Mouse (Mus musculus) forebrain, embryonic 16.5 days (tissue): ENCODE data around the gene Slc39a9. TPM values are rescaled to one million over a fixed set of nuclear protein-coding genes. Genes with fewer than 3 reads are reported as not detected.

ENCODE experiments used
- ATAC-seq: fragments of 200-750 bp; cut with Nextera tagmentation; 2 replicates; pipeline ENCODE4 v1.8.0; 2017; ENCODE audit warnings: mild to moderate bottlenecking, moderate library complexity
- H3K27ac ChIP-seq: fragments of 300-500 bp; sonication (generic); 2 replicates; pipeline ENCODE4 v1.5.1; 2014; ENCODE audit warnings: low read length, control low read depth
- H3K27me3 ChIP-seq: fragments of 300-500 bp; sonication (generic); replicated peaks from 2 replicates; pipeline ENCODE4 v1.6.1; 2014; ENCODE audit warnings: low read length; ENCODE audit not compliant: control insufficient read depth, insufficient read depth
- H3K36me3 ChIP-seq: fragments of 300-500 bp; sonication (generic); 2 replicates; pipeline ENCODE4 v1.6.1; 2014; ENCODE audit not compliant: control insufficient read depth, insufficient read depth
- H3K4me1 ChIP-seq: fragments of 300-500 bp; sonication (generic); replicated peaks from 2 replicates; pipeline ENCODE4 v1.6.1; 2014; ENCODE audit warnings: low read length; ENCODE audit not compliant: control insufficient read depth, insufficient read depth
- H3K4me2 ChIP-seq: fragments of 300-500 bp; sonication (generic); 2 replicates; pipeline ENCODE4 v1.6.1; 2014; ENCODE audit warnings: mild to moderate bottlenecking, low read length, control low read depth
- H3K4me3 ChIP-seq: fragments of 300-500 bp; sonication (generic); replicated peaks from 2 replicates; pipeline ENCODE4 v1.5.1; 2014; ENCODE audit warnings: mild to moderate bottlenecking, low read length, control low read depth
- H3K9ac ChIP-seq: fragments of 300-500 bp; sonication (generic); replicated peaks from 2 replicates; pipeline ENCODE4 v1.6.1; 2014; ENCODE audit warnings: low read depth, low read length, control low read depth
- H3K9me3 ChIP-seq: fragments of 300-500 bp; sonication (generic); 2 replicates; pipeline ENCODE4 v1.6.1; 2016; ENCODE audit warnings: low read length; ENCODE audit not compliant: control insufficient read depth
- WGBS: fragments of 180-500 bp; shearing (Covaris S2); extraction: QIAGEN DNeasy Blood & Tissue Kit; methylation state at CpG from one replicate; pipeline ENCODE4 v1.1.7; 2014; 5-methylcytosine and 5-hydroxymethylcytosine counted together
- polyA plus RNA-seq: library from polyadenylated mRNA; unstranded; fragments of >200 nt; fragmentation: Nextera tagmentation; extraction: Ambion mirVana; gene quantifications from 2 replicates; pipeline ENCODE4 v1.2.1, GENCODE M21; 2015

Slc39a9 gene
- polyA plus RNA-seq, 1 experiment from 2014 or later, result 30.6 TPM

DNA sequence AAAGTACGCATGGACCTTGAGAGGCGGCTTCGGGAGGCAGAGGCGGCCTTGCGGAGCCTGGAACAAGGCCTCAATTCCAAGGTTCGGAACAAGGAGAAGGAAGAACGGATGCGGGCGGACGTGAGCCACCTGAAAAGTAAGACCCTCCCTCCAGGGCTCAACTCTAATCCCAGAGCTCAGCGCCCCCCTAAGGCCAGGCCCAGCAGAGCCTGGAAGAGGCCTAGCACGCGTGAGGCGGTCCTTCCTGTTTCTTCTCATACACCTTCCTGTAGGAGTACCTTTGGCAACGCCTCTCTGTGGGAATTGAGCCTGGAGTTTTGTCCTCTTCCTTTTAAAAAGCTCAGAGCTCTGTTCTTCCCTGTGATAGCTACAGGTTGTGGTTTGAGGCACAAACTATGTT, 77.8 kb downstream of the Slc39a9 start:
- Histone ChIP-seq H3K36me3 (no peaks in the 10 kb centered on the region), H3K27ac (no peak overlapping the region), H3K4me1 (no peaks in the 10 kb centered on the region), H3K9me3 (no peaks in the 10 kb centered on the region), H3K4me3 (no peak overlapping the region), H3K9ac (no peak overlapping the region), H3K27me3 (no peaks in the 10 kb centered on the region), H3K4me2 (no peak overlapping the region)
- no peak for ATAC-seq
- 89% methylated on average over 15 of the region's 15 CpGs for WGBS

DNA sequence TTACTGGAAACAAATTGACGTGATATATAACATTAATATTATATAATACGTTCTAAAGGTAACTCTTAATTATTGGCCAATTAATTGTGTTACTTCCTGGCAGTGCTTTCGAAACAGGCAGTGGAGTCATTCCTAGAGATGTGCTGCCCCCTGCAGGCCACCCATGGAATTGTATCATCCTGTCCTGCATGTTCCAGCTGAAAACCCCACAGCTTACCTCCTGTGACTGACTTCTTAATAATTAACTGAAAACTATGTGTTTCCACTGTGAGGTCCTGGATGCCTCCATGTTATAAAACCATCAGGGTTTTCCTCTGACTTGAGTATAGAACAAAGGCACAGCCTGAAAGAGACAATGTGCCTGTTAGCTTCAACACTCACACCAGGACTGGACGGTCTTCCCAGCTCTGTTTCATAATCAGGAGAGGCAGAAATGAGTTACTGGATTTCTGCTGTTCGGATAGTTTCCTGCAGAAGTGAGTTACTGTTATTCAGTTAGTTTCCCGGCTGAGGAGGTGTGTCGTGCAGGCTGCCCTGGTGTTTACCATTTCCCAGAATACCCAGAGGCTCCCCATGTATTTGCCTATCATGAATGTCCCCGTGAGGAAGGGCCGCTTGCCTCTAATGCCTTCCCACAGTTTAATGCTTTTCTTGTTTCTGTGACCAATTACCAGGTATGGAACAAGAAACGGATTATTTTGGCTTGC, 81.3 kb downstream of the Slc39a9 start:
- ATAC-seq, result peak; percentile 50; the same call in 1 of the 2 replicates
- WGBS, result 22% methylated on average over 10 of the region's 10 CpGs
- no peak overlapping the region for H3K27ac ChIP-seq
- no peak overlapping the region for H3K4me2 ChIP-seq
- H3K36me3 ChIP-seq, result no peaks in the 10 kb centered on the region
- no peaks in the 10 kb centered on the region for H3K9me3 ChIP-seq
- 0 out of 2 replicates have a peak, but pooled peaks cover 3% of the 10 kb centered on the region for H3K4me1 ChIP-seq
- H3K9ac ChIP-seq, result no peak overlapping the region
- 0 out of 2 replicates have a peak, but pooled peaks cover 2% of the 10 kb centered on the region for H3K27me3 ChIP-seq
- no peak overlapping the region for H3K4me3 ChIP-seq

DNA sequence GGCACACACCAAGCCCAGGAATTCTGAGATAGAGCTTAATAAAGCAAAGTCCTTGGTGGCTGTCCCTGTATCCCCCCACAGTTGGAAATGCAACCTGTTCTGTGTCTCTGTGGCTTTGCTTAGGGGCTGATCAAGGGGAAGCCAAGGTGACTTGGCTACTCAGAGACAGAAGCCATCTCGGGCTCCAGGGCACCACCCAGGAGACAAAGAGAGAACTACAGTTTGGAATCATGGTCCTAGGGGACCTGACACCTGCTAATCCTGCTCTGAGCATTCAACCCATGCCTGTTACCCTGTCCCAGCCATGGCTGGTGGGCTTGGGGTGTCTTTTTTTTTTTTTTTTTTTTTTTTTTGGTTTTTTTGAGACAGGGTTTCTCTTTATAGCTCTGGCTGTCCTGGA, 84.5 kb downstream of the Slc39a9 start:
- Histone ChIP-seq H3K4me2 (no peak overlapping the region), H3K9ac (no peak overlapping the region), H3K27me3 (0 out of 2 replicates have a peak, but pooled peaks cover 2% of the 10 kb centered on the region), H3K4me3 (no peak overlapping the region), H3K9me3 (no peaks in the 10 kb centered on the region), H3K4me1 (0 out of 2 replicates have a peak, but pooled peaks cover 4% of the 10 kb centered on the region), H3K27ac (no peak overlapping the region), H3K36me3 (no peaks in the 10 kb centered on the region)
- no peak for ATAC-seq
- WGBS, result 24% methylated on average over 1 of the region's 1 CpGs

DNA sequence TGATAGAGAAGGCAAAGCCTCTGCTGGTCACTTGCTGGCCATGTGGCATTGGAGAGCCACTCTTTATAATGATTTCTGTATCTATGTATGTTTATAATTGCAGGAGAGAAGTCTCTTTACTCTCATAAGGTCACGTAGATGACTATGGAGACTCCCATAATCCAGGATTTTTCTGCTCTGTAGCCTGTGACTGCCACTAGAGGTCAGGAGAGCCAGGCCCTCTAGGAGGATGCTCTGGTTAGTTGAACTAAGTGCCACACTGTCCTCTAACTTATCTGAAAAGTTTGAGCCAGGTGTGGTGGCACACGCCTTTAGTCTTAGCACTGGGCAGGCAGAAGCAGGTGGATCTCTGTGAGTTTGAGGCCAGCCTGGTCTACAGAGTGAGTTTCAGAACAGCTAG, 85.1 kb downstream of the Slc39a9 start:
- no peaks in the 10 kb centered on the region for H3K36me3 ChIP-seq

DNA sequence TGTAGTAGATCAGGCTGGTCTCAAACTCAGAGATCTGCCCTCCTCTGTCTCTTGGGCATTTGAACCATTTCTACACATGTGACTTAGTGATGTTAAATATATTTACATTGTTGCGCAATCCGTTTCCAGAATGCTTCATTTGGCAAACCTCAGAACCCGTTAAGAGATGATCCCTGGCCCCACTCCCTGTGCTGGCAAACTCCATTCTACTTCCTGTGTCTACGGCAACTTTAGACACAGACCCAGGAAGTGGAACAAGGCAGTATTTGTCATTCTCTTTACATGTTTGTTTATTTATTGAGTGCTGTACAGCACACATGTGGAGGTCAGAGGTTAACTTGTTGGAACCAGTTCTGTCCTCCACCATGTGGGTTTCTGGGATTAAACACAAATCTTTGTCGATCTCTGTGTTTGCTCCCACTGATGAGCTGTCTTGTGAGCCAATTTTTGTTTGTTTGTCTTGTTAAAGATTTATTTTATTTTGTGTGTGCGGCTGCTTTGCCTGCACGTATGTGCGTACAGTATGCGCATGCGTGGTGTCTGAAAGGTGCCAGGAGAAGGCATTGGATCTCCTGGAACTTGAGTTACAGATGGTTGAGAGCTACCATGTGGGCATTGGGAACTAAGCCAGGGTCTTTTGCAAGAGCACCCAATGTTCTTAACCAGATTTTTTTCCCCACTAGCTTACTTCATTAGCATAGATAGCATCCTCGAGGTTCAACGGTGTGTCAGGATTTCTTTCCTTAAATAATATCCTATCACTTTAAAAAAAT, 86.3 kb downstream of the Slc39a9 start:
- Histone ChIP-seq H3K27ac (no peak overlapping the region), H3K27me3 (0 out of 2 replicates have a peak, but pooled peaks cover 2% of the 10 kb centered on the region), H3K4me2 (peak overlapping the region; percentile 1), H3K9me3 (no peaks in the 10 kb centered on the region), H3K4me3 (no peak overlapping the region), H3K4me1 (0 out of 2 replicates have a peak, but pooled peaks cover 4% of the 10 kb centered on the region), H3K9ac (no peak overlapping the region), H3K36me3 (no peaks in the 10 kb centered on the region)
- ATAC-seq, result peak; percentile 39
- 72% methylated on average over 12 of the region's 12 CpGs for WGBS

More for the DNA sequence above, 85.1 kb downstream of the Slc39a9 start:
- ATAC-seq, result no peak
- Histone ChIP-seq H3K4me3 (no peak overlapping the region), H3K4me2 (no peak overlapping the region), H3K4me1 (0 out of 2 replicates have a peak, but pooled peaks cover 4% of the 10 kb centered on the region), H3K27me3 (0 out of 2 replicates have a peak, but pooled peaks cover 2% of the 10 kb centered on the region), H3K9me3 (no peaks in the 10 kb centered on the region), H3K9ac (no peak overlapping the region), H3K27ac (no peak overlapping the region)
- WGBS, result 54% methylated on average over 2 of the region's 2 CpGs

DNA sequence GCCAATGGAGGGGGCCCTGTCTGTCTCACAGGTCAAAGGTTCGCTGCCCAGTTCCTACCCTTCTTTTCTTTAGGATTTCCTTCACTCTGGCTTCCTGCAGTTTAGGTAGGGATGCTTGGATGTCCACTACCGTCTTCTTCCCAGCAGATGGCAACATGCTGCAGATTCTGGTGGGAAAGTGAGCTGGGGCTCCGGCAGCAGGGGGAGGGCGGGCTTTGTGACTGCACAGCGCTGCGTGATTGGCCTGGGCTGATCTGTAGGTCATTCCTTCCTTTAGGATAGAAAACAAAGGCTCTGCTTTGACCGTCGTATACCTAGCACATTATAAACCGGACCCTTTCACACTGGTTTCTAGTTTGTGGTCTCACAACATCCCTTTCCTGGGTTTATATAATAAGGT, 86.9 kb downstream of the Slc39a9 start:
- no peak overlapping the region for H3K9ac ChIP-seq
- H3K36me3 ChIP-seq, result no peaks in the 10 kb centered on the region
- H3K9me3 ChIP-seq, result no peaks in the 10 kb centered on the region
- H3K27ac ChIP-seq, result no peak overlapping the region
- 3% methylated on average over 9 of the region's 9 CpGs for WGBS
- 0 out of 2 replicates have a peak, but pooled peaks cover 2% of the 10 kb centered on the region for H3K27me3 ChIP-seq
- peaks cover 5% of the 10 kb centered on the region; the same call in 1 of the 2 replicates for H3K4me1 ChIP-seq
- ATAC-seq, result peak; percentile 90
- no peak overlapping the region for H3K4me3 ChIP-seq
- H3K4me2 ChIP-seq, result peak overlapping the region; percentile 1

Other genes with a start within 250 kb of the Slc39a9 start
- gene Dcaf5, start 207.3 kb upstream of the Slc39a9 start, polyA plus RNA-seq, result 25.0 and 25.4 TPM in 2 replicates
- 59.3 and 71.0 TPM in 2 replicates for gene Exd2, start 180.8 kb upstream of the Slc39a9 start, polyA plus RNA-seq
- gene Galnt16, start 125.6 kb upstream of the Slc39a9 start, polyA plus RNA-seq, result 22.4 and 28.5 TPM in 2 replicates
- gene Erh, start 458 bp downstream of the Slc39a9 start, polyA plus RNA-seq, result 293 and 335 TPM in 2 replicates
- gene Plekhd1, start 48.7 kb downstream of the Slc39a9 start, polyA plus RNA-seq, result 0.63 and 1.5 TPM in 2 replicates
- 4.3 and 4.5 TPM in 2 replicates for gene Ccdc177, start 116.8 kb downstream of the Slc39a9 start, polyA plus RNA-seq
- 14.3 and 14.4 TPM in 2 replicates for gene Susd6, start 146.6 kb downstream of the Slc39a9 start, polyA plus RNA-seq